Mouse (Mus musculus): ENCODE data around the gene Defb5.

GRCm38 (mm10) chr8:19258136-19258535, 10.8 kb downstream of the Defb5 start:
- TF ChIP-seq CTCF (IDR thresholded peaks at IDR 0.05; ENCODE audit: insufficient read depth, low read length), result no peak
- TF ChIP-seq POLR2A (IDR thresholded peaks at IDR 0.05; ENCODE audit: borderline replicate concordance, extremely low read depth, low read depth, low read length), result no peak
